Mouse (Mus musculus): ENCODE data around the gene Blnk.

Blnk gene

DNA sequence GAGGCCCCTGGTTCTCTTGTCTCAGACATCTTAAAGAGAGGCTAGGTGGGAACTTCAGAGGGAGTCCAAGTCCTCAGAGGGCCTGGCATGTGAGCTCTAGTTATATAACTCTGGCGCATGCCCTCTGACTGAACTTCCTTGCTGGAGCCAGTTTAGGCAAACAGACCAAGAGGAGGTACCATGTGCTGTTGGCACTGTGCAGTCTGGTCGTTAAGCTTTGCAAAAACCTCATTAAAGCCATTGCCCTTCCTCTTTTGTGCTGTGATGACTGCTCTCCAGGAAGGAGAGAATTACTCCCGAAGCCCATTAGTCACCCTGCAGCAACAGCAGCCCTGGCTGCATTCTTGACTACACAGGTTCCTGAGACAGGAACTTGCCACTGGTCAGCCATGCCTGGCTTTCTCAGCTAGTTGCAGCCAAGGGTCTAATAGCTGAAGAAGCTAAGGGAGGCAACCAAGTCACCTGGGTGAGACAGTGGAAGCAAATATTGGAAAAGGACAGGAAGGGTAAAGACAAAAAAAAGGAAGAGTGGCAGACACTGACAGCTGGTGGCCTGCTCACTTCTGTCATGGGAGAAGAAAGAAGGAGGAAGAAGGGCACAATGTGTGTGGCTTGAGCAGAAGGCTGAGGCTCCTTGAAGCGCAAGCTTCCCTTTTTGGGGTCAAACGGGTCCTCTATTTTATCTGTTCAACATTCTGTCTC, 4.3 kb upstream of the Blnk start:
- DNase-seq, result no peak

DNA sequence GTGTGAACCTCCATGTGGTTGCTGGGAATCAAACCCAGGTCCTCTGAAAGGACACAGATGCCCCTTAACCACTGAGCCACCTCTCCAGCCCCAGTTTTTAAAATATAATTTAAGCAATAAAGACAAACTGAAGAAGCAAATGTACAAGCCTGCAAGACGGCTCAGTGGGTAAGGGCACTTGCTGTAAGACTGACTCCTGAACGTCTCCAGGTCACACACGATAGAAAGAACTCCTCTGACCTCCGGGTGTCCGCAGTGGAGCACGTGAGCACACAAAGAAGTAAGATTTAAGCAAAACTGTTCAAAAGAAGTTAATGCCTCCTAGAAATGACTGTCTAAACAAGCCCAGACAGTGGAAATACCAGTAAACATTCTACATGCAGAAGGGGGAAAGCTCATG, 2.4 kb upstream of the Blnk start:
- no peak for DNase-seq

DNA sequence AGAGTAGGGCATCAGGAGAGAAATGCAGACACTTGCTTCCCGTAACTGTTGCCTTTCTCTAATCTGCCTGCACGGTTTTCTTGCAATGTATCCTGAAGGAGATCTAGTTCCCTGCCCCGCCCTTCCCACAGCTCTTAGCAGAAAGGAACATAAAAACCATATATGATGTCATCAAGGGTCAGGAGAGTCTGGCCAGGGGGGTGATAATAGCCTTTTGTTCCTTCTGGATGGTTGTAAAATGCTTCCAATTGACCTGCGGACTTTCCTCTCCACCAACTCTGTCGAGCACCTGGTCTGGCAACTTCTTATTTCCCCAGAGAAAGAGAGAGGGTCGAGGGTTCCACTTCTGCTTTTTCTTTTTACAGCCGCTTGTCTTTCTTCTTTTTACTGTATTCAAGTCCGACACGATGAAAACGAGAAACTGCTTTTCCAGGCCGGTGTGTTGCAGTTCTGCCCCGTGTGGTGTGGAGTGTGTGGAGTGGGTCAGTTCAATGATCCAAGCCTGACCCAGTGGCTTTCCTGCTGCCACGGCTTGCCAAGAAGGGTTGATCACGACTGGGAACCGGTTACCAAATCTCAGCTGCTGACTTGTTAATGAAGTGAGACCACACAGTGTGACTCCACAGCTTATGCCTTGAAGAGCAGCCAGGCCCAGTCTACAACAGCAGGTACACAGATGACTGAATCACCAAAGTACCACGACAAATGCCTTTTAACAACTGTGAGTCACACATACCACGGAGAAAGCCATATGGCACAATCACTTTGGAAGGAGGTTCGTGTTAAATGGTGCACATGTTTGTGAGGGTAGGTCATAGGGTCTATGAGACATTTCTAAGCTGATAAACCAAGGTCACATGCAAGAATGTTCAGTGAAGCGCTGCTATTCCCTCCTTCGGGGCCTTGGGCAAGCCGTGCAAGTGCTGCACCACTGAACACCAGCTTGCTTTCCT, 1.4 kb upstream of the Blnk start:
- no peak for DNase-seq

DNA sequence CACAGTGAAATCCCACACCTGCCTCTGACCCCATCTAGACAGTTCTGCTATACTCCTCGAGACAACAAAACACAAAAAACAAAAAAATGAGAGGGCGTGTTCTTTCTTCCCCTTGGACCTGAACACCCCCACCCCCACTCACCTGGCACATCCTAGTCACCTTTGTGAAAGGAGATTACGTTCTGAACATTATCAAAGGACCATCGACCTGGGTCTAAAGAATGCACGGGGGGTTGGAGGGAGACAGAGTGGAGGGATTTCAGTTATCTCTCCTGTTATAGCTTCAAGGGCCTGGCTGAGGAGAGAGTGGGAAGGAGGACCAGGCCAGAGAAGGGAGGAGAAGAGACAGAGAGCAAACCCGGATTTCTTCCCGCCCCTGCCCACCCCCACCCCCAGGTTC, 576 bp upstream of the Blnk start:
- DNase-seq, result no peak

DNA sequence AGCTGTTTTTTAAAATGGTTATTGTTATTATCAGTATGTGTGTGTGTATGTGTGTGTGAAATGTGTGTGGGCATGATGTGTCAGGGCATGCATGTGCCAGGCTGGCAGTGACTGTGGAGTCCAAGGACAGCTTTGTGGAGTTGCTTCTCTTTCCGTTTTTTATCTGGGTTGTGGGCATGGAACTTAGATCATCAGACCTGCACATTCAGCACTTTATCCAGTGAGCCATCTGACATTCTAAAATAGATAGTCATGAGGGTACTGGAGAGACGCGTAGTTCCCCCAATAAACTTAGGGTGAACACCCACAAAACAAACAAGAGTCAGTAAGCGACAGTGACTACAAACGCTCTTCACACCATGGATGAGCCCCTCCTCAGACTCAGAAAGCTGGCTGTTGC, 979 bp downstream of the Blnk start:
- no peak for DNase-seq

DNA sequence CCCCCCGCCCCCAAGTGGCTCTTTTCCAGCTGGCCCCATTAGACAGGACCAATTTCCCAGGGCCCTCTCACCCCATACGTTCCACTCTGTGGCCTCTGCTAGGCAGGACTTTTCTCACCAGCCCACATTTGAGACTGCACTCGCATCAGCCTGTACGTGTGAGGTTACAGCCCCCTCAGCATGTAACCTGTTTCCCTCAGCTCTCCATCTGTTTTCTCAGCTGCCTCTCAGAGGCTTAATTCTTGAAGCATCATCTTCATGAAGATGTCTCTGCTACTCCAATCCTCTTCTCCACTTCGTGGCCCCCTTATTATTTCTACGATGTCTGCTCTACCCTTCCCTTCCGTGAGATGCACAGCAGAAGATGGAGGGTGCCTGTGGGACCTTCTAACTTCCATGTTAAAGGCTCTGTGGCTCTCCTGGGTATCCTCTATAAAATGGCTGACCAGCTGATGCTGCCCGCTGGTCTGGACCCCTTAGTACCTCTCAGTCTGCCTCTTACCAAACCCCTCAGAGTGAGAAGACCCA, 1.8 kb downstream of the Blnk start:
- DNase-seq, result no peak

DNA sequence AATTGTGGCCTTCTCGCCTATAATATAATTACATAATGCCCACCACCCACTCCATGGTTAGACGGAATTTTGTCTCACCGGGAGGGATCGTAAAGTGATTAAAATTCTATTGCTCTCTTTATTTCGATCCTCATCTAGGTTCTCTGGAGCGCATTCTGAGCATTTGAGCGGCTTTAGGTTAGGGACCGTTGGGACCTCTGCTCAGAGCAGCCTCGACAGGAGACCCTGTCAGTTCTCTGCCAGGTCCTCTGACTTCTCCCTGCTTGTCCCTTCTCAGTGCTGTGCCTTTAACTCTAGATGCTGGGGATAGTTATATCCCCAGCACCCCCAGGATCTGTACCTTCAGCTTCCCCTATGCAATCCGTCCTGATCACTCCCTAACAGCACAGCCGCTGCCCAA, 2.2 kb downstream of the Blnk start:
- no peak for DNase-seq

DNA sequence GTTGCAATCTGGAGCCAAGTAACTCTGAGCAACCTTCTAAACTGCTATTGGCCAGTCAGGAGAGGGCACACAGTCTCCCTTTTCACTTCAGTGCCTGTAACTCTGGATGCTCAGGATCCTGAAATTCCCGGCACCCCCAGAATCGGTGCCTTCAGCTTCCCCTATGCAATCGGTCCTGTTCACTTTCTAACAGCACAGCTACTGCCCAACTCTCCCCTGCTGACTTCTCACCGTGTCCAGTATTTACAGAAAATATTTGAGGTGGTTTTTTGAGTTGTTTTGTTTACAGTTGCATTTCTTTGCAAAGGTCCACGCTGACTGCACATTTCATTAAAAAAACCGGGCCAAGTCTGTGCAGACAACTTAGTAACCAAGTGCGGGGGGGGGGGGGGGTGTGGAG, 2.7 kb downstream of the Blnk start:
- DNase-seq, result no peak

DNA sequence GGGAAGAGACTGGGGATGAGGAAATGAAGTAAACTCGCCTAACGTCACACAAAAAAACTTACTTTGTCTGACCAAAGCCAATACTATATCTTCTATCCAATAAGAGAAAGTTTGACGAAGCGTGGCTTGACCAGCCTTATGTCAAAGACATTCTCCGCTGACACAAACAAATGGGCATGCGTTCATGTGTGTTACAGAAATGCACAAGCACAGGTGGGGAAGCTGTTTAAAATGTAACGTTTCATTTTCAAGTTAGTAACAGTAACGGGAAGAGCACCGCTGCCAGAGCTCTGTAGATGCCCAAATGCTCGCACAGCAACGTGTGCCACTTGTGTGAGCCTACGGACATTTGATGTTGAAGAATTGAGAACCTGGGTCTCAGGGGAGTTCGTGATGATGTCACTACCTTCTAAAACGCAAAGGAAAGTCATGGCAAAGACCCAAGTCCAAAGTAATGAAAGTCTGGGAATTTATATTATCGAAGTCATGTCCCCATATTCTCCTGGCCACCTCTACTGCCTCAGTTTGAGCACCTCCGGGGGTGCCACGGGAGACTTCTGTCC, 3.5 kb downstream of the Blnk start:
- DNase-seq, result no peak

DNA sequence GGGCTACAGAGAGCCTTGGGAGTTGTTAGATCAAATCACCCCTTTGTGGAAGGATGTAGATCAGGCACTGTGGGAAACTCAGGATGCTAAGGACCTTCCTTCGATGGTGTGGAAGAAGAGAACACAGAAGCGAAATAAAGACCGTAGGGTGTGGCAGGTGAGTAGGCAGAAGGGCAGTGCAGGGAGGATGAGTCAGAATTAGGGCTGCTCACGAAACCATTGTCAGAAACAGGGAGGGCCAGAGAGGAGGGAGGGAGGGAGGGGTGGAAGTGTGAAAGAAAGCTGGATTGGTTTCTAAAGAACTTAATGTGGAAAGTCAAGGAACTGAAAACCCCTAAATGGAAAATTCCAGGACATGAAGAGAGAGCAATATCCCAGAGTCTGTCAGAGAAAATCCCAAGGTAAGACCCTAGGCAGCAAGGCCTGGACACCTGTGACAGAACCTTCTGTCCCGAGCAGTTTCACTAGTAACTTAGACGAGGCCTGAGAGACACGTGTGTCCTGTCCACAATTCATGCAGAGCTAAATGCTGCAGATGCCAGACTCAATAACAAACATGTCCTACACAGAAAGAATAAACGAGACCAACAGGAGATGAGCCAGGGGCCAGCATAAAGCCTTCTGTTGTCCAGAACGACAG, 4.3 kb downstream of the Blnk start:
- no peak for DNase-seq

DNA sequence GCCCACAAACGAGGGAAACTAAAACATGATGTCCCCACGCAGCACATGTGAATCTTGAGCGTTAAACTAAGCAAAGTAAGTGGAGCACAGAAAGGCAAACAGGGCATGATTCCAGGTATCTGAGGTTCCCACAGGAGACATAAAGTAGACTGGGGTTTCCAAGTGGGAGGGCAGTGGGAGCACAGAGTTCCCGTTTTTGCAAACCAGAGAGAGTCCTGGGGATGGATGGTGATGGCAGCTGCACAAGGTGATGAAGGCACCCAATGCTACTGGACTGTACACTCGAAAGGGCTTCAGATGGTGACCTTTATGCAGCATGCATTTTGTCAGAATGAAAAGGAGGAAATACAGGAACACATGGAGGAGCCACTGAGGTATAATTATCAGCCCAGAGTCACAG, 5.5 kb downstream of the Blnk start:
- no peak for DNase-seq

DNA sequence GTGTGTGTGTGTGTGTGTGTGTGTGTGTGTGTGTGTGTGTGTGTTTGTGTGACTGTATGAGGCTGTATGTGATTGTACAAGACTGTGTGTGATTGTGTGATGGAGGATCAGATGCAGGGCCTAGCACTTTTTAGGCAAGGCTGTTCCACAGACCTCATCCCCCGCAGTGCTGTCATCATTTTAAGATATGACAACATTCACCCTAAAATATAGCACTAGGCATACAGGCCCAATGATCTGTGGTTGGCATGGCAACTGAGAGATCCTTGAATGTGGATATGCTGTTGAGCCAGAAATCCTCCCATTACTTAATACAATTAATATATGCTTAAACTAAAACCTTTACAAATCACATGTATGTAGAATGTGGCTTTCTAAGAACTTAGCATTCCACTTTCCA, 9.8 kb downstream of the Blnk start:
- no peak for DNase-seq

DNA sequence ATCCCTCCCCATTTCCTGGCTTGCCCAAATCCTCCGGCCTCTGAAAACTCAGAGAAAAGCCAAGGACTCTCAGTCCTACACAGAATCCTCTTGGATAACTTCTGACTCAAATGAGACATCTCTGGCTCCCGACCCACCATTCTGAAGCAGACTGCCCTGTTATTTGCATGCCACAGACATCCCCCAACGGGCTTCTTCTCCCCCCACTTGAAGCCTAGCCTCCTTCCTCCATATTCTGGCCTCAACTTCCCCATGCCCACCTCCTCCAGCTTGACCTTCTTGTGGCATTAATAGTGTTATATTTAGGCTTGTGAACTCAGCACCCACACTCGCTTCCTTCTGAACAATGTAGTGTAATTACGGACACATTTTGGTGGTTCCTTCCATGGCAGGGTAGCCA, 13.7 kb downstream of the Blnk start:
- no peak for DNase-seq

DNA sequence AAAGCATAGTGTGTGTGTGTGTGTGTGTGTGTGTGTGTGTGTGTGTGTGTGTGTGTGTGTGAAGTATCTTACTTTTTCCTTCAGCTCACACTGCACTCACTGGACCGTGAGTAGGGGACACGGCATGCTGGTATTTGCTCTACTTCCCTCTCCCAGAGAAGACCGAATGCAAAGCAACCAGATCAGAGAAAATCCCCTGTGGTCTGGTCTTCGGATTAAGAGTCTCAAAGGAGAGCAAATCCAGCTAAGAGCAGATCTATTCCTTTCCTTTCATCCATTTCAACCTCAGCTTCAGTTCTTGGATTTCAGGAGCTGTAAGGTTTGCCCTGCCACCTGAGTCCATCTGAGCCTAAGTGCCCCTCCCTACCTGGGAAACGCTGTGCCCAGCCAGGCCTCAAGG, 16.3 kb downstream of the Blnk start:
- DNase-seq, result no peak

DNA sequence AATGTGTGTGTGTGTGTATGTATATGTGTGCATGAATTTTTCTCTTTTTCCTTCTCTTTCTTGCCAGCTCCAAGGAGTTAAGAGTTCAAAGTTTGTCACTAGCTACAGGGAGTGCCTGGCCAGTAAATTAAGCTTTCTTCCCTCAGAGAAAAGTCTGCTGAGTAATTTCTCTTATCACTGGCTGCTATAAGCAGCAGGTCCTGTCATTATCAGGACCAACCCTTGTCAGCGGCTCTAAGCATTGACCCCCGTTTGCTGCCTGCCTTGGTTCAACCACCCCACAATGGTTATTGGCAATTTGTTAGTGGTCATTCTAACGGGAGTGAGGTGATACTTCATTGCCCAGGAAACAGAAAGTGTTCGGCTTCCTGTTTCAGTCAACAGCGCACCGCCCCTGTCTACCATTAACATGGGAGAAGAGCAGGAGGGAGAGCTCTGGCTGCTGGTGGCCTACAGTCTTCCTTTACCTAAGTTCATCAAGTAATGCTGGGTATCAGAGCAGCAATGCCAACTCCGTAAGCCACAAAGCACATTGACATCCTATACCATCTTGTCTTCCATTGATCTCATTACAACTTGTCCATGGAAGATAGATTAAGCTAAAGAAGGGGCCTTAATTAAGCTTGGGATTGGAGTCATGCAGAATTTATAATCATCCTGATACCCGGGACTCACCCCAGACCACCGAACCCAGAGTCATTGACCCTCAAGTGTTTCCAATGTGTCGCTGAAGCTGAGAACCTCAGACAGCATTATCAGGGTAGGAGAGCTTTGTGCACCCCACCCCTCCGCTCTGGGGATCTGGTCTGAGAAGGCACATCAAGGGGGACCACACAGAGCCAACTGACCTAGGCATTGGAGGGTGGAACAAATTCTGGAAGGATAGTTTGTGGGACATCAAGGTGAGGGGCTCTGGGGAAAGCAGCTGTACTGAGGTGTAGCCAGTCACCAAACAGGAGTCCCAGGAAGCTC, 17.1 kb downstream of the Blnk start:
- no peak for DNase-seq

DNA sequence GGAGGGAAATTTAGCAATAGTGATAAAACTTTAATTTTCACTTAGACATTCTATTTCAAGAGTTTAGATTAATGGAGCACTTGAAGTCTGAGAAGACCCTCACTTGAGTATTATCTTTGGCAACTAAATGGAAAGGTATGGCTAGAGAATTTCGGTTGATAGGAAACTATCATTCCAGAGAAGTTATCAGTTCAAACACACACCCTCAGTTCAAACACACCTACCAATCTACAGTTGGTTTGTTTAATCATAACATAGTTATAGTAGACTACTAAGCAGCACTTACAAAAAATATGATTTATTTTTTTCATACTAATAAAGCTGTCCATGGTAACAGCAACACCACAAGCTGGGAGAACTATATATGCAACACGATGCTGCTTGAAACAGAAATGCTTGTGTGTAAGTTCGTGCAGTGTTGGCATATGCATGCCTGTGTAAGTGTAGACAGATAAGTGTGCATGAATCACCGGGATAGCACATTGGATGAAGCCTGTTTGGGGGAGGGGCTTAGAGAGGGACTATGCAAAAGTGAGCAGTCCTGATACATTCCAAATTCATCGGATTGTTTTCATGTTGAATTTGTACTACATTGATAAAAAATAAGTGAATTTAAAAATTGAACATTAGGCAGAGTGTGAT, 22.9 kb downstream of the Blnk start:
- DNase-seq, result no peak

DNA sequence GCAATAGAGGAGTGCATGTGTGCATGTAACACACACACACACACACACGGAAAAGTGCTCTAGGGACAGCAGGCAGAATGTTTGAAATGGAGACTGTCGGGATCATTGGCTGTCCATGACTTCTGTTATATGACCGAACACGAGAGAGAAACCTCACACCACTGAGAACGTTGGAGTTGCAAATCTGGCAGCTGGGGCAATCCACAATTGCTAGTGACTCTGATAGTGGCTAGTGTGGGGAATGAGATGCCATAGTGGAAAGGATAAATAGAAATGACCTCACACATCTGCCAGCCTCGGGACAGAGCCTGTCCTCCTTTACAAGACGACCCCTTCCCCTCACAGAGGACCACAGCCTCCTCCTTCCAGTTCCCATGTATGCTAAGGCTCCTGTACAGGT, 23.6 kb downstream of the Blnk start:
- no peak for DNase-seq

DNA sequence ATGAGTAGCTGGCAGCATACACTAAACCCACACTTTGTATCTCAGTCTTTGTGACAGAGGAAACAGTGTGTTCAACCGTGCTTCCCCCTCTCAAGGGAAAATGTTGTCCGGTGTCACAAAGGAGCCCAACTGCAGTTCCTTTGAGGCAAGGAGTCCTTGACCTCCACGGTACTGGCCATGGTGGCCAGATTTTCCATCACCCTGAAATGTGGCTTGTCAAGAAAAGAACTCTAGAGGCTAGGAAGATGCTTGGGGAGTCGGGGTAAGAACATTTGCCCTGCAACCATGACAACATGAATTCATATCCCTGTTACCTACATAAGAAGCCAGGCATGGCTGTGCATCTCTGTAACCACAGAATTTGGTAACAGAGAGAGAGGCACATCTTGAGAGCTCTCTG, 24.0 kb downstream of the Blnk start:
- no peak for DNase-seq

DNA sequence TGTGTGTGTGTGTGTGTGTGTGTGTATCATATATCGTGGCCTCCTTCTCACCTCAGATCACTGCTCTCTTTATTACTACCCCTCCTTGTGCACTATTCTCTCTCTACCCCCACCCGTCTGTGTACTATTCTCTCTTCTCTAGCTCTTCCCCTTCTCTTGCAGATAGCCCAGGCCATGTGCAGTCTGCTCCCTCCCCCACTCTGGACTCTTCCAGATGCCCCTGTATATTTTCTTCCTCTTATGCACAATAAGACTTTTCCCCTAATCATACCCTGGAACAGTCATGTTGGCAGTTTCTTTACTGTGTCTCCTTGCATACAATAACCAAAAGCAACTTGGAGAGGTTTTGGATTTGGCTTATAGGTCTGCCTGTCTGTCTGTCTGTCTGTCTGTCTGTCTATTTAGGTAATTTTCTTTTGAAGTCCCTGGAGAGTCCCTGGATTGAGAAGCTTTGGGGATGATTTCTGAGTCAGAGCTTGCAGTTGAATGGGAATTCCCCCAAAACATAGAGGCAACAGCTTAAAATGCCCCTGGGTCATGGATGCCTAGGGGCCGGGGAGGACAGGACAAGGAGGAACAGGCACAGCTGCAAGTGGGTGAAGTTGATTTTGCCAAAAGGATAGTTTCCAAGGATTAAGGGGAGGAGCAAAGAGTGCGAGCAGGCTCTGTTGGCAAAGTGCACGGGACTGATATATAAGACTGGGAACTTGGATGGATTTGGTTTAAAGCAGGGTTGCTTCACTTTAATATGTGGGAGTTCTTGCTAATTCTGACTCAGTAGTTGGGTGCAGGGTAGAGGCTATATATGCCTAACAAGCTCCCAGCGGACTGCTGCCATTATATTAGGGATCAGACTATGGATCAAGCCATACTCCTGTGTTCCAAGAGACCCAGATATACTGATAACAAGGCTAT, 29.1 kb downstream of the Blnk start:
- no peak for DNase-seq

DNA sequence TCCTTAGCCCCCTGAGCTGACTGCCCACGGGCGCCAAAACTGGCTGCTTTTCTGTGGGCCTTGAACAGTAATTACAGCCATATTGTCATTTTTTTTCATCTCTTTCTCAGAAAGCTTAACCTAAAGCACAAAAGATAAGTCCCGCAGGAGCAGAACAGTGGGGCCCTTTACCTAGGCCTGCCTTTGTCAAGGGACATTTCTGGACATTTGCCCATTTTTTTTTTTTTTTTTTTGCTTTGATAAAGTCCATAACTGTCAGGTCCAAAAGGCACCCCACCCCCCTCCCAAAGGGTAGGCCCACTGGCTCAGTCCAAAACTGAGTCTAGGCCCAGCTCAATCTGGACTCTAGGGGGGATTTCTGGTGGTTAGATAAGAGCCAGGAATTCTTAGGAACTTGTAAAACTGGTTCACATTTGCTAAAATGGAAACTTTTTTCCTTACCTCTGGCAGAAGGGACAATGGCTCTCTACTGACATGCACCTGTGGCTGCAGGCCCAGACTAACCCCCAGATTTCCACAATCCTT, 29.9 kb downstream of the Blnk start:
- no peak for DNase-seq
